Mouse (Mus musculus): ENCODE measurements around the gene Lcp1.

GRCm38 (mm10) chr14:75279716-75280115, 148.8 kb downstream of the Lcp1 start:
- TF ChIP-seq CTCF (IDR thresholded peaks at IDR 0.05; ENCODE audit: low read depth) (no peak), EP300 (IDR thresholded peaks at IDR 0.05; ENCODE audit: low read depth) (no peak)

Measured in heart, postnatal 0 days (tissue).